Mouse (Mus musculus) kidney, adult 2 months (tissue): ENCODE measurements around the gene Uxs1. TPM values are rescaled to one million over a fixed set of nuclear protein-coding genes. Genes with fewer than 3 reads are reported as not detected.

Experiments used
- DNase-seq: peaks from one replicate; pipeline ENCODE4 v3.0.0; 2021
- H3K27ac ChIP-seq: fragments of 200-500 bp; 2 replicates; pipeline ENCODE4 v1.5.1; 2012; ENCODE audit warnings: low read depth, low read length, control low read depth, inconsistent platforms; ENCODE audit not compliant: insufficient read depth
- H3K27me3 ChIP-seq: fragments of 200-500 bp; replicated peaks from 2 replicates; pipeline ENCODE4 v1.6.1; 2012; ENCODE audit warnings: mild to moderate bottlenecking, moderate library complexity, low read length, inconsistent platforms; ENCODE audit not compliant: control insufficient read depth, insufficient read depth
- H3K36me3 ChIP-seq: fragments of 200-500 bp; 2 replicates; pipeline ENCODE4 v1.6.1; 2012; ENCODE audit warnings: mild to moderate bottlenecking, moderate library complexity, low read length, inconsistent platforms; ENCODE audit not compliant: control insufficient read depth, insufficient read depth
- H3K4me1 ChIP-seq: fragments of 200-500 bp; 2 replicates; pipeline ENCODE4 v1.6.1; 2011; ENCODE audit warnings: low read length; ENCODE audit not compliant: control insufficient read depth, insufficient read depth
- H3K4me3 ChIP-seq: fragments of 200-500 bp; 2 replicates; pipeline ENCODE4 v1.5.1; 2011; ENCODE audit warnings: mild to moderate bottlenecking, low read depth, low read length, control low read depth; ENCODE audit not compliant: insufficient read depth
- CTCF ChIP-seq: fragments of 200-500 bp; conservative IDR thresholded peaks from 2 replicates; pipeline ENCODE4 v1.5.1; 2011; ENCODE audit warnings: low read depth, mild to moderate bottlenecking, control low read depth, low read length, moderate library complexity, mixed read lengths; ENCODE audit not compliant: insufficient read depth, insufficient read length
- POLR2A ChIP-seq: fragments of 200-500 bp; IDR thresholded peaks from one replicate; pipeline ENCODE4 v1.6.1; 2011; ENCODE audit warnings: low read depth, low read length, control low read depth
- WGBS: fragments of 180-500 bp; shearing (Covaris S2); methylation state at CpG from one replicate; pipeline ENCODE4 v1.1.7; 2018; 5-methylcytosine and 5-hydroxymethylcytosine counted together
- polyA plus RNA-seq: library from polyadenylated mRNA; depleted of rRNA; stranded (reverse); fragments of >200 nt; gene quantifications from 2 replicates; pipeline ENCODE4 v1.2.3, GENCODE M21; 2012

Uxs1 gene
- polyA plus RNA-seq, 1 experiment, result 26.9 TPM

GRCm38 (mm10) chr1:43821804-43822203 lies 5.8 kb downstream of the Uxs1 start:
- DNase-seq, result no peak
- no peak overlapping the region for H3K4me3 ChIP-seq
- no peaks in the 10 kb centered on the region for H3K36me3 ChIP-seq
- no peak overlapping the region for H3K27ac ChIP-seq
- no peaks in the 10 kb centered on the region for H3K27me3 ChIP-seq
- peaks cover 11% of the 10 kb centered on the region; the same call in 1 of the 2 replicates for H3K4me1 ChIP-seq
- TF ChIP-seq CTCF (no peak), POLR2A (no peak)
- WGBS, result 95% methylated on average over 1 of the region's 1 CpGs

DNA sequence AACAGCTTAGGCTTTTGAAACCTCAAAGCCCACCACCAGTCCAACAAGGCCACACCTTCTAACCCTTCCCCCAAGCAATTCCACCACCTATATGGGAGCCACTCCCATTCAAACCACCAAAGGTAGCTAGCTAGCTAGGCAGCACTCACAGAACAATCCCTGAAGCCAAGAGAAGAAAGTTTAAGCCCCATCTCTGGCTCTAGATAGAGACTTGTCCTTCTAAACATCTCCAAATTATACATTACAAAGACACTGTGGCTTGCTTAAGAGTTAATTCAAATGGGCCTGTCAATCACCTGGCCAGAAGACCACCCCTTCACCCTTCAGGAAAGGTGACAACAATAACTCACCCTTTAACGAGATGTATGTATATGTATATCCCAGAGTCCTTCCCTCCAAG lies 7.0 kb downstream of the Uxs1 start:
- Histone ChIP-seq H3K4me1 (peaks cover 11% of the 10 kb centered on the region; the same call in 1 of the 2 replicates), H3K27ac (no peak overlapping the region), H3K27me3 (no peaks in the 10 kb centered on the region), H3K4me3 (no peak overlapping the region), H3K36me3 (no peaks in the 10 kb centered on the region)
- no peak for DNase-seq
- TF ChIP-seq CTCF (no peak), POLR2A (no peak)
- WGBS, result 50% methylated on average over 1 of the region's 1 CpGs

DNA sequence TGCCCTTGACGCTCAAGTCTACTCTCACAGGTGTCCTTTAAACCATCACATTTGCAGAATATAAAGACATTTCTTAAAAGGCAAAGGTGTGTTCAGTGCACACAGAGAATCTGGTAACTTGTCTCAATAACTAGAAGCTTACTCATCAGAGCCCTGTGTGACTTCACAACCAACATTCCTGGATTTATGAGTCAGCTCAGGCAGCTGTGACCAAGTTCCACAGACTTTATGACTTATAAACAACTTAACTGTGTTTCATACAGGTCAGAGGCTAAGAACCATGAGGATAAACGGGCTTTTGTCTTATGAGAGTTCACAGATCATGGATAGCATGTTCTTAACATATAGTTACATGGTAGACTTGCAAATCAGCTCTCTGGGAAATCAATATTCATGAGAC lies 8.5 kb downstream of the Uxs1 start:
- H3K27ac ChIP-seq, result 0 out of 2 replicates have a peak overlapping the region, but pooled peaks have one; percentile 35

GRCm38 (mm10) chr1:43818356-43818755 lies 9.2 kb downstream of the Uxs1 start:
- H3K36me3 ChIP-seq, result no peaks in the 10 kb centered on the region
- H3K27me3 ChIP-seq, result no peaks in the 10 kb centered on the region
- no peak for TF ChIP-seq POLR2A
- no peak for TF ChIP-seq CTCF
- H3K4me1 ChIP-seq, result peaks cover 11% of the 10 kb centered on the region; the same call in 1 of the 2 replicates
- WGBS, result 84% methylated on average over 4 of the region's 4 CpGs
- DNase-seq, result no peak
- H3K27ac ChIP-seq, result no peak overlapping the region
- H3K4me3 ChIP-seq, result no peak overlapping the region

More for the DNA sequence above, 8.5 kb downstream of the Uxs1 start:
- H3K27me3 ChIP-seq, result no peaks in the 10 kb centered on the region
- 39% methylated on average over 2 of the region's 2 CpGs for WGBS
- TF ChIP-seq POLR2A (no peak), CTCF (no peak)
- peak; percentile 44 for DNase-seq
- no peak overlapping the region for H3K4me3 ChIP-seq
- peaks cover 11% of the 10 kb centered on the region; the same call in 1 of the 2 replicates for H3K4me1 ChIP-seq
- no peaks in the 10 kb centered on the region for H3K36me3 ChIP-seq

DNA sequence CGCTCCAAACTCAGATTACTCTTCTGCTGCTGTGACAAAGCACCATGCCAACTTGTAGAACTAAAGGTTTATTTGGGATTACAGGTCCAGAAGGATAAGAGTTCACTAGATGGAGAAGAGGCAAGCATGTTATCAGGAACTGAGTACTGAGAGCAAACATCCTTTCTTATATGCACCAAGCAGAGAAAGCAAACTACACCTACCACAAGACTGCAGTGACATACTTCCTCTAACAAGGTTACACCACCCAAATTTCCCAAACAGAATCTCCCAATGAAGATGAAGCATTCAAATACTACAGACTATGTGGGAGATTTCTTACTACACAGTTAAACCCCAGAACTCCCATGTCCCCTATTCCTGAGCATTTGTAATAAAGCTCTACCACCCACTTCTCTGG lies 15.8 kb downstream of the Uxs1 start:
- TF ChIP-seq POLR2A (no peak), CTCF (no peak)
- Histone ChIP-seq H3K27me3 (no peaks in the 10 kb centered on the region), H3K4me1 (no peaks in the 10 kb centered on the region), H3K4me3 (no peak overlapping the region), H3K36me3 (no peaks in the 10 kb centered on the region), H3K27ac (no peak overlapping the region)
- no peak for DNase-seq
- WGBS, result 92% methylated on average over 1 of the region's 1 CpGs

GRCm38 (mm10) chr1:43811055-43811454 lies 16.5 kb downstream of the Uxs1 start:
- TF ChIP-seq CTCF (no peak), POLR2A (no peak)
- Histone ChIP-seq H3K36me3 (no peaks in the 10 kb centered on the region), H3K27me3 (no peaks in the 10 kb centered on the region), H3K4me1 (no peaks in the 10 kb centered on the region), H3K4me3 (no peak overlapping the region), H3K27ac (no peak overlapping the region)
- DNase-seq, result no peak
- 76% methylated on average over 3 of the region's 3 CpGs for WGBS

GRCm38 (mm10) chr1:43809351-43809750 lies 18.2 kb downstream of the Uxs1 start:
- Histone ChIP-seq H3K4me1 (no peaks in the 10 kb centered on the region), H3K27ac (no peak overlapping the region), H3K27me3 (no peaks in the 10 kb centered on the region), H3K4me3 (no peak overlapping the region), H3K36me3 (no peaks in the 10 kb centered on the region)
- 84% methylated on average over 2 of the region's 2 CpGs for WGBS
- peak; percentile 20 for DNase-seq
- no peak for TF ChIP-seq CTCF
- no peak for TF ChIP-seq POLR2A

GRCm38 (mm10) chr1:43803906-43804474 lies 23.6 kb downstream of the Uxs1 start:
- H3K36me3 ChIP-seq, result no peaks in the 10 kb centered on the region; the same call in 1 of the 2 replicates
- no peaks in the 10 kb centered on the region for H3K4me1 ChIP-seq
- no peak for DNase-seq
- H3K27me3 ChIP-seq, result no peaks in the 10 kb centered on the region
- no peak overlapping the region for H3K27ac ChIP-seq
- TF ChIP-seq CTCF, result no peak
- TF ChIP-seq POLR2A, result no peak
- no peak overlapping the region for H3K4me3 ChIP-seq
- 88% methylated on average over 1 of the region's 1 CpGs for WGBS
